Mouse (Mus musculus): Measurements from ENCODE around the gene Nrxn3. TPM values are rescaled to one million over a fixed set of nuclear protein-coding genes. Genes with fewer than 3 reads are reported as not detected.

The Nrxn3 gene
- polyA plus RNA-seq, 1 experiment, result 1.0 TPM

DNA sequence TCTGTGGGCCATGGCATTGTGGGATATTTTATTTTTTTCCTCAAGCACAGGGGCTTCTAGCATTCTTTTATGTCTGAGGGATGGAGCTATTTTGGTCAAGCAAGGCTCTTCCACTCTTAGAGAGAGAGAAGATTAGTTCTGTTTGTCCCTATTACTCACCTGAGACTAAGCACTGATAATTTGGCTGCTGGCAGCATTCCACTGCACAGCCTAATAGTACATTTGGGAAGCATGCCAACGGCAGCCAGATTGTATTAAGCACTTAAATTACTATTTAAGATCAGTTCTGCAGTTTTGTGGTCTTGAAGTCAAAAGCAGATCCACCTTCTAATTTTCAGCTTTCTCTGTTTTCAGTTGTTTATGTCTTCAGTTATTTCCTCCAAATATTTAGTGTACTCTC is 1580.0 kb downstream of the Nrxn3 start:
- Histone ChIP-seq H3K27ac (ENCODE audit: control insufficient read depth, insufficient read depth, low read depth, low read length, poor library complexity) (no peak overlapping the region), H3K4me1 (ENCODE audit: control insufficient read depth, insufficient read depth, low read length) (no peaks in the 10 kb centered on the region), H3K4me3 (replicated peaks; ENCODE audit: control insufficient read depth, low read depth, low read length) (no peak overlapping the region)
- TF ChIP-seq CTCF (IDR thresholded peaks at IDR 0.05; ENCODE audit: control insufficient read depth, insufficient read depth, low read length) (no peak), POLR2A (IDR thresholded peaks at IDR 0.05; ENCODE audit: borderline replicate concordance, control insufficient read depth, low read depth, low read length) (no peak)
- 59% methylated on average over 1 of the region's 1 CpGs for WGBS

- WGBS, result 82% methylated on average over 15 of the region's 15 CpGs
- TF ChIP-seq CTCF (IDR thresholded peaks at IDR 0.05; ENCODE audit: control insufficient read depth, insufficient read depth, low read length), result no peak
- TF ChIP-seq POLR2A (IDR thresholded peaks at IDR 0.05; ENCODE audit: borderline replicate concordance, control insufficient read depth, low read depth, low read length), result no peak
- no peak overlapping the region for H3K27ac ChIP-seq (ENCODE audit: control insufficient read depth, insufficient read depth, low read depth, low read length, poor library complexity)
- no peaks in the 10 kb centered on the region for H3K4me1 ChIP-seq (ENCODE audit: control insufficient read depth, insufficient read depth, low read length)
- H3K4me3 ChIP-seq (replicated peaks; ENCODE audit: control insufficient read depth, low read depth, low read length), result no peak overlapping the region
These were observed 1609.1 kb downstream of the Nrxn3 start for GRCm38 (mm10) chr12:90331806-90332205.

DNA sequence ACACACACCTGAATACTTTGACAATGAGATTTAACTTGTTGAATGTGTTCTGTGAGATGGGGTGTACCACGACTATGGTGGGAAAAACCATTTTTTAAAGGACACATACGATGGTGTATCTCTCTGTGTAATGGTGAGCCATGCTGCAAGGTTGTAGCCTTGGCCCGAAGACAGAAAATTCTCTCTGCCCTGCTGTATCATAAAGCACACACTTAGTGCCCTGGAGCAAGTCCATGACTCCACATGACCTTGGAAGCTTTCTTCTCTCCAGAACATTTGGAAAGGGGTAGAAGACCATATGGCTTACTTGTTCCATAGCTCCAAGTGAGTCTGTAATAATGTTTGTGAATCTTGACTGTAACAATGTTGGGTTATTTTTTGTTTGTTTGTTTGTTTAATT is 1609.8 kb downstream of the Nrxn3 start:
- H3K4me1 ChIP-seq (ENCODE audit: control insufficient read depth, insufficient read depth, low read length), result no peaks in the 10 kb centered on the region
- 77% methylated on average over 3 of the region's 3 CpGs for WGBS
- H3K27ac ChIP-seq (ENCODE audit: control insufficient read depth, insufficient read depth, low read depth, low read length, poor library complexity), result no peak overlapping the region
- no peak overlapping the region for H3K4me3 ChIP-seq (replicated peaks; ENCODE audit: control insufficient read depth, low read depth, low read length)
- TF ChIP-seq CTCF (IDR thresholded peaks at IDR 0.05; ENCODE audit: control insufficient read depth, insufficient read depth, low read length) (no peak), POLR2A (IDR thresholded peaks at IDR 0.05; ENCODE audit: borderline replicate concordance, control insufficient read depth, low read depth, low read length) (no peak)

GRCm38 (mm10) chr12:90337496-90338228 is 1615.0 kb downstream of the Nrxn3 start:
- Histone ChIP-seq H3K4me3 (replicated peaks; ENCODE audit: control insufficient read depth, low read depth, low read length) (no peak overlapping the region), H3K4me1 (ENCODE audit: control insufficient read depth, insufficient read depth, low read length) (no peaks in the 10 kb centered on the region), H3K27ac (ENCODE audit: control insufficient read depth, insufficient read depth, low read depth, low read length, poor library complexity) (no peak overlapping the region)
- no peak for TF ChIP-seq POLR2A (IDR thresholded peaks at IDR 0.05; ENCODE audit: borderline replicate concordance, control insufficient read depth, low read depth, low read length)
- no peak for TF ChIP-seq CTCF (IDR thresholded peaks at IDR 0.05; ENCODE audit: control insufficient read depth, insufficient read depth, low read length)

GRCm38 (mm10) chr12:90338229-90338557 is 1615.5 kb downstream of the Nrxn3 start:
- no peak overlapping the region for H3K4me3 ChIP-seq (replicated peaks; ENCODE audit: control insufficient read depth, low read depth, low read length)
- 75% methylated on average over 3 of the region's 3 CpGs for WGBS
- no peak overlapping the region for H3K27ac ChIP-seq (ENCODE audit: control insufficient read depth, insufficient read depth, low read depth, low read length, poor library complexity)
- TF ChIP-seq POLR2A (IDR thresholded peaks at IDR 0.05; ENCODE audit: borderline replicate concordance, control insufficient read depth, low read depth, low read length) (no peak), CTCF (IDR thresholded peaks at IDR 0.05; ENCODE audit: control insufficient read depth, insufficient read depth, low read length) (no peak)
- no peaks in the 10 kb centered on the region for H3K4me1 ChIP-seq (ENCODE audit: control insufficient read depth, insufficient read depth, low read length)
